Mouse (Mus musculus): ENCODE measurements around the gene Disp1.

DNA sequence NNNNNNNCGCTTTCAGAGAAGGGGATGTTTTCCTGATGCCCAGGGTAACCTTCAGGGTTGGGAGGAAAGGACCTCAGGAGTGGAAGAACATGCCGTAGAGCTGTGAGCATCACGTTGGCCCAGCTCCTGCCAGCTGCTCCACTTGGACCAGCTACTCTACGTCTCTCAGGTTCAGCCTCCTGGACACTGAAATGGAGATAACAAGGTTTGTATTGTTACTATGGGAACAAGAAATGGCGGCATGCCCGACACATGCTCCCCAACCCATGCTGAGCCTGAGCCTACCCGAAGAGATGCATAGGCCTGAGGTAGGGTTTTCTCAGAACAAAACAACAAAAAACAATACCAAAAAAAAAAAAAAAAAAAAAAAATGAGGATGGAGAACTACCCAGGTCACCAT, 179.6 kb downstream of the Disp1 start:
- TF ChIP-seq CTCF (IDR thresholded peaks at IDR 0.05) (no peak), POLR2A (IDR thresholded peaks at IDR 0.05; ENCODE audit: insufficient read depth, low read depth, low read length) (no peak), EP300 (IDR thresholded peaks at IDR 0.05; ENCODE audit: insufficient read depth, low read depth, low read length) (0 out of 2 replicates have a peak, but pooled peaks have one; percentile 15)

Data from heart, adult 2 months (tissue).